Mouse (Mus musculus) limb, embryonic 15.5 days (tissue): ENCODE measurements around the gene Nle1. TPM values are rescaled to one million over a fixed set of nuclear protein-coding genes. Genes with fewer than 3 reads are reported as not detected.

Source experiments
- ATAC-seq: fragments of 200-750 bp; cut with Nextera tagmentation; 2 replicates; pipeline ENCODE4 v1.8.0; 2017; ENCODE audit warnings: low read depth, moderate TSS enrichment; ENCODE audit not compliant: insufficient number of reproducible peaks, low FRiP score, low TSS enrichment
- H3K27ac ChIP-seq: fragments of 300-500 bp; sonication (generic); 2 replicates; pipeline ENCODE4 v1.5.1; 2015; ENCODE audit warnings: moderate library complexity, mild to moderate bottlenecking, inconsistent platforms
- H3K27me3 ChIP-seq: fragments of 300-500 bp; sonication (generic); 2 replicates; pipeline ENCODE4 v1.6.1; 2015; ENCODE audit warnings: inconsistent platforms
- H3K36me3 ChIP-seq: fragments of 300-500 bp; sonication (generic); 2 replicates; pipeline ENCODE4 v1.6.1; 2015; ENCODE audit warnings: inconsistent platforms
- H3K4me1 ChIP-seq: fragments of 300-500 bp; sonication (generic); 2 replicates; pipeline ENCODE4 v1.6.1; 2015; ENCODE audit warnings: inconsistent platforms
- H3K4me2 ChIP-seq: fragments of 300-500 bp; sonication (generic); 2 replicates; pipeline ENCODE4 v1.6.1; 2015; ENCODE audit warnings: mild to moderate bottlenecking, inconsistent platforms
- H3K4me3 ChIP-seq: fragments of 300-500 bp; sonication (generic); 2 replicates; pipeline ENCODE4 v1.5.1; 2015; ENCODE audit warnings: mild to moderate bottlenecking, inconsistent platforms
- H3K9ac ChIP-seq: fragments of 300-500 bp; sonication (generic); 2 replicates; pipeline ENCODE4 v1.6.1; 2015; ENCODE audit warnings: inconsistent platforms
- H3K9me3 ChIP-seq: fragments of 300-500 bp; sonication (generic); 2 replicates; pipeline ENCODE4 v1.6.1; 2016; ENCODE audit warnings: inconsistent platforms
- WGBS: fragments of 180-500 bp; shearing (Covaris S2); methylation state at CpG from one replicate; pipeline ENCODE4 v1.1.7; 2015; 5-methylcytosine and 5-hydroxymethylcytosine counted together
- polyA plus RNA-seq: library from polyadenylated mRNA; unstranded; fragments of >200 nt; fragmentation: Nextera tagmentation; extraction: Ambion mirVana; gene quantifications from 2 replicates; pipeline ENCODE4 v1.2.1, GENCODE M21; 2015

Nle1 gene
- polyA plus RNA-seq, 1 experiment from 2014 or later = 32.4 TPM

DNA sequence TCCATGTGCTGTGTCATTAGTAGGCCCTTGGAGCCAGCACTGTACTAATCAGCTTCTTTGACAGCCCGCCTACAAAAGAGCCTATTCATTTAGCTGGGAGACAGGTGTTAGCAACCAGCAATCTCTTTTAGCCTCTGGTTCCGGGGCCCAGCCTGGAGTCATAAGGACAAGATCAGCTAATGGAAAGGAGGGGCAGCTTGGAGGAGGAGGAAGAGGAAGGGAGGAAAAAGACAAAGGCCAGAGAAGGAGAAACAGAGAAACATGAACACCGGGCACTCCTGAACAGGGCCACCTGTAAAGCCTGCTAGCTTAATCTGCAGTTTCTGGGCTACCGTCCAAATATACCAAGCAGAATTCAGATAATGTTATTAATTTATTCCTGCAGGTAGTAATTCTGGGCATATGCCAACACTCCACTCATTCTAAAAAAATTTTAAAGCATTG, 44.7 kb downstream of the Nle1 start:
- WGBS = 50% methylated on average over 4 of the region's 4 CpGs
- no peak for ATAC-seq
- Histone ChIP-seq H3K27me3 (no peaks in the 10 kb centered on the region), H3K4me2 (no peak overlapping the region), H3K9ac (no peak overlapping the region), H3K27ac (no peak overlapping the region), H3K9me3 (no peaks in the 10 kb centered on the region), H3K36me3 (no peaks in the 10 kb centered on the region), H3K4me1 (peaks cover 4% of the 10 kb centered on the region; the same call in 1 of the 2 replicates), H3K4me3 (no peak overlapping the region)

DNA sequence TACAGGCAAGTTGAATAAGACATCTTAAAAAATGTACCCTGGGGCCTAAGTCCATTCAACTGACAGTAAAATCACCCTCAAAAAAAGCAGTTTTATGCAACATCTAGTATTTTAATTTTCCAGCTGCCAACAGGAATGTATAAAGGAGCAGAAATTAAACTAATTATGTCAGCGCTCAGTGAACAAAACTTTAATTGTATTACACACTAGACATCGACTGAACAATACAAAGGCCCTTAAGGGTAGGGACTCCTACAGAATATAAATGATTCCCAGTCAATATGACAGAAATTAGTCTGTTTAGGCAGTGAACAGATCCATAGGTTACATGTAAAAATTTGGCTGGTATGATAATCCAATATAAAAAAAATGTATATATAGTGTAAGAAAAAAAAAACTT, 45.2 kb downstream of the Nle1 start:
- H3K4me3 ChIP-seq = no peak overlapping the region
- 65% methylated on average over 2 of the region's 2 CpGs for WGBS
- H3K9me3 ChIP-seq = no peaks in the 10 kb centered on the region
- no peak overlapping the region for H3K27ac ChIP-seq
- no peak for ATAC-seq
- H3K27me3 ChIP-seq = no peaks in the 10 kb centered on the region
- no peaks in the 10 kb centered on the region for H3K36me3 ChIP-seq
- H3K9ac ChIP-seq = no peak overlapping the region
- H3K4me1 ChIP-seq = peaks cover 4% of the 10 kb centered on the region; the same call in 1 of the 2 replicates
- H3K4me2 ChIP-seq = no peak overlapping the region

DNA sequence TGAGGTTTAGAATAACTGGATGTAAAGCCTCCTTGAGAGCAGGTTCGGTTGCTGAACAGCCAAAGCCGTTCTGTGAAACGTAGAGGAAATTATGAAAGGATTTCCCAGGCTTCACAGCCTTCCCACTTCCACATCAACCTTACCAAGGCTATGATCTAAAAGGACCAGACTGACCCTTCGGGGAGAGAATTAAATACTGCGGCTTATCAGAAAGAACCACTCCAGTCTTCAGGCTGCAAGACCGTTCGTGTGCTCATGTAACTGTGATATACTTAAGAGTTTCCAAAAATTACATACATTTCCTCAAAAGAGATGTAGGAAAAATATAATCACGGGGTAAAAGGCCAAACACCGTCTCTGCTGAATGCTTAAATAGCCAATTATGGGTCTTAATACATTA, 45.6 kb downstream of the Nle1 start:
- no peak for ATAC-seq
- Histone ChIP-seq H3K4me1 (peaks cover 4% of the 10 kb centered on the region; the same call in 1 of the 2 replicates), H3K9me3 (no peaks in the 10 kb centered on the region), H3K36me3 (no peaks in the 10 kb centered on the region), H3K27me3 (no peaks in the 10 kb centered on the region), H3K9ac (no peak overlapping the region), H3K4me2 (no peak overlapping the region), H3K4me3 (no peak overlapping the region), H3K27ac (no peak overlapping the region)
- 60% methylated on average over 9 of the region's 9 CpGs for WGBS

DNA sequence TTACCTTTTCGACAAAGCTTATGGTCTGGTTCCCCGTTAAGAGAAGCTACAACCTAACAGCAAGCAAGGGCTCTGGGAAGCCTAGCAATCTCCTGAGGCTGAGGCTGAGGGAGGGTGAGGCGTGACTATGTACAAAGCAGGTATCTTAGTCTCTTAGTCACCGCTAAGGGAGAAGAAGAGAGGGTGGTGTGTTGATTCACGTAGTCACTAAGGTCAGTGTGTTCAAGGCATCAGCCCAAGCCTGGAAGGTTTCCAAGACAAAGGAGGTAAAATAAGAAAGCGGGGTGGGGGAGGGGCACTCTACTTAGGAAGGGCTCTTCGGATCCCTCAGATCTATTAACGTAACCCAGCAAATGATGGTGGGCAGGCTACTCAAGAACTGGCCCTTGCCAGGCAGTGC, 46.7 kb downstream of the Nle1 start:
- Histone ChIP-seq H3K36me3 (no peaks in the 10 kb centered on the region), H3K9ac (no peak overlapping the region), H3K9me3 (no peaks in the 10 kb centered on the region), H3K27ac (no peak overlapping the region), H3K4me2 (no peak overlapping the region), H3K27me3 (no peaks in the 10 kb centered on the region), H3K4me1 (peaks cover 4% of the 10 kb centered on the region; the same call in 1 of the 2 replicates), H3K4me3 (no peak overlapping the region)
- ATAC-seq = no peak
- WGBS = 60% methylated on average over 8 of the region's 8 CpGs

DNA sequence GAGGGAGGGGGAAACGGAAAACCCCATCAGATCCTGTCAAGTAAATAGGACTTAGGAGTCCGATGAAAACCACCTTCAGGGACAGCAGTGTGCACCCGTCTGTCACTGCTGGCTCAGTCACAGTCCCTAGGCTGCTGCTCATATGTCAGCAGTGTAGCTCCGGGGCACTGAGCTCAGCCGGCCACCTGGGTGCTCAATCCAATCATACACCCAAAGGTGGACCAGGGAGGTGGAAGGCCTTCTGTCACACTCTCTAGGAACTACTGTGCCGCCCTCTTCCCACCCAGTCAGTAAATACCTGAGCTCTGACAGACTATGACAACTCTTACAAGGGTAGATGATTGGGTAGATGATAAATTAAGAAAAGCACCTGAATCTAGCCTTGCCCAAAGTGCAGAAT, 47.5 kb downstream of the Nle1 start:
- no peak overlapping the region for H3K4me3 ChIP-seq
- H3K36me3 ChIP-seq = no peaks in the 10 kb centered on the region
- no peak for ATAC-seq
- no peak overlapping the region for H3K9ac ChIP-seq
- H3K27ac ChIP-seq = no peak overlapping the region
- H3K4me1 ChIP-seq = peaks cover 4% of the 10 kb centered on the region; the same call in 1 of the 2 replicates
- WGBS = 78% methylated on average over 6 of the region's 6 CpGs
- H3K9me3 ChIP-seq = no peaks in the 10 kb centered on the region
- no peaks in the 10 kb centered on the region for H3K27me3 ChIP-seq
- H3K4me2 ChIP-seq = no peak overlapping the region

DNA sequence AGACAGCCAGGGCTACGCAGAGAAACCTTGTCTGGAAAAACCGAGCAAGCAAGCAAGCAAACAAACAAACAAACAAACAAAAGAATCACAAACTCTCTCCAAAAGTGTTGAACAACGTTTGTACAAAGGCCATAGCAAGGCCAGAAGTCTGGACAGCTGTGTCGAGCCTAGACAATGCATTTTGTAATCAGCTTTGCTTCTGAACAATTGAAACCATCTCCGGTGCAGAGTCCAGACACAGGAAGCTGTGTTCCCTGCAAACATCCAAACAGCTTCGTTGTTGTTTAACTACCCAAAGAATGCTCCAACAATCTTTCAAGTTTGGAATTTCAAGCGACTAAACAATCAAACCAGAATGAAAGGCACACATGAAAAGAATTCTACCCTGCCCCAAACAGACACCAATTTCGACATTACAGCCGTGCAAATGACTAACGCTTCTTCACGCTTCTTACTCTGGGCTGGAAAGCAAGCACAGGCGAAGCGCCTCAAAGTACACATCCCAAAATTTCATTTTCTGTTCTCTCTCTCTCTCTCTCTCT, 50.8 kb downstream of the Nle1 start:
- ATAC-seq = no peak
- H3K4me3 ChIP-seq = no peak overlapping the region
- 78% methylated on average over 13 of the region's 13 CpGs for WGBS
- no peaks in the 10 kb centered on the region for H3K27me3 ChIP-seq
- no peaks in the 10 kb centered on the region for H3K36me3 ChIP-seq
- H3K9ac ChIP-seq = no peak overlapping the region
- no peak overlapping the region for H3K4me2 ChIP-seq
- H3K4me1 ChIP-seq = no peaks in the 10 kb centered on the region
- no peak overlapping the region for H3K27ac ChIP-seq
- H3K9me3 ChIP-seq = no peaks in the 10 kb centered on the region

DNA sequence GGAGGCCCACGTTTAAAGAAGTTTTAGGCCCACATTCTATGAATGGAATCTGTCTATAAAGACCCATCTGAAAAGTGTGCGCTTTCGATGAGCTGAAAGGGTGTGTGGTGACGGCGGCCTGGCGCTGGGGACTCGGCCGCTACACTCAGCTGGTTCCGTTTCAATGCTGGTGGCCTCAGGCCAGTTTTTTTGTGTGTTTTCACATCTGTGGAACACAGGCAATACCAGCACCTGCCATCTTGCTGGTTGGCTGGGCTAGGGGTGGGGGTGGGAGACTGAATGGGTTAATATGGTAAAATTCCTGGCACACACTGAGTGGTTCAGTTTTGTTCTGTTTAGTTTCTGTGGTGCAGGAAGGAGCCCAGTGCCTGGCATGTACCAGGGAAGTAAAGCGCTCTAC, 52.2 kb downstream of the Nle1 start:
- H3K4me1 ChIP-seq = no peaks in the 10 kb centered on the region
- no peaks in the 10 kb centered on the region for H3K9me3 ChIP-seq
- H3K27me3 ChIP-seq = no peaks in the 10 kb centered on the region
- no peak overlapping the region for H3K27ac ChIP-seq
- no peak overlapping the region for H3K4me3 ChIP-seq
- no peaks in the 10 kb centered on the region for H3K36me3 ChIP-seq
- no peak overlapping the region for H3K4me2 ChIP-seq
- 63% methylated on average over 10 of the region's 10 CpGs for WGBS
- ATAC-seq = no peak
- H3K9ac ChIP-seq = no peak overlapping the region

DNA sequence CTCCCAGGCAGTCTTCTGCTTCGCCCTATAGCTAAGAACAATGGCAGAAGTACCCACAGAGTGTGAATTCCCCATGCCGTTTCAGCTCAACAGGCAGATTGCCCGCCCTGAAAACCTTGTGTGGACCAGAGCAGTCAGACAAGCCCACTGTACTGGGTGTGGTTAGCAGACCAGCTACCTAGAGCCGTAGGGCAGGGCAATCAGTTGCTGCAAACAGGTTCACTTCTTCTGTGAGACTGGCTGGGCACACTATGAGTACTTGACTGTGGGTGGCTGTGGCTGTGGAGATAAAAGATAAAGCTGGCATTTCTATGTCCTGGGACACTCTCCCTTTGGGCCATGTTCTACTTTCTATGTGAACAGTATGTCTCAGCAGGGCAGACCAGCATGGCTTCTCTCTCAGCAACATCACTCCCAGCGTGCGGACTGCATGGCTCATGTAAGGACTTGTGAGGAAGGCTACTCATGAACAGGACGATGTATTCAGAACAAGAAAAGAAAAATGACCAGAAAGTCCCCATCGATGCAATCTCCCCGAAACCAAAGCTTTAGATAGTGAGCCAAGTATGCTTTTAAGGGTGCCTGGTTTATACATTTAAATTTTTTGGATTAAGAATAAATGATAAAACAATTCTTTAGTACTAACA, 52.8 kb downstream of the Nle1 start:
- Histone ChIP-seq H3K27ac (no peak overlapping the region), H3K4me1 (0 out of 2 replicates have a peak, but pooled peaks cover 3% of the 10 kb centered on the region), H3K9me3 (no peaks in the 10 kb centered on the region), H3K4me2 (no peak overlapping the region), H3K4me3 (no peak overlapping the region), H3K27me3 (no peaks in the 10 kb centered on the region), H3K9ac (no peak overlapping the region), H3K36me3 (no peaks in the 10 kb centered on the region)
- WGBS = 78% methylated on average over 9 of the region's 9 CpGs
- no peak for ATAC-seq

DNA sequence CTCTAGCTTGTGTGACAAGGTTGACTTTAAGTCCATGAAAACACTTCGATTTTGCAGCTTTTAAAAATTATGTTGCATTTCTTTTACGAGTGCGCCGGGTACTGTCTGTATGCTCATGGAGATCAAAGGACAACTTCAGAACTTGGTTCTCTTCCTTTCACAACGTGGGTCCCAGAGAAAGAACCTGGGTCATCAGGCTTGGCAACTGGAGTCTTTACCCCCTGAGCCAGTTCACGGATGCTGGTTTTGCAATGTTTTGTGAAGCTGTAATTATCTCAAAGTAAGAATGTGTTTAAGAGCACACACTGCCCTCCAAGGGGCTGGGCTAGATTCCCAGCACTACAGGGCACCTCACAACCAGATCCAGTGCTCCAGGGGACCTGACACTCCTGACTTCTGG, 54.1 kb downstream of the Nle1 start:
- no peak overlapping the region for H3K4me2 ChIP-seq
- ATAC-seq = no peak
- 0 out of 2 replicates have a peak, but pooled peaks cover 7% of the 10 kb centered on the region for H3K4me1 ChIP-seq
- H3K27me3 ChIP-seq = no peaks in the 10 kb centered on the region
- no peak overlapping the region for H3K4me3 ChIP-seq
- no peaks in the 10 kb centered on the region for H3K9me3 ChIP-seq
- no peaks in the 10 kb centered on the region for H3K36me3 ChIP-seq
- H3K9ac ChIP-seq = no peak overlapping the region
- WGBS = 70% methylated on average over 6 of the region's 6 CpGs
- no peak overlapping the region for H3K27ac ChIP-seq

DNA sequence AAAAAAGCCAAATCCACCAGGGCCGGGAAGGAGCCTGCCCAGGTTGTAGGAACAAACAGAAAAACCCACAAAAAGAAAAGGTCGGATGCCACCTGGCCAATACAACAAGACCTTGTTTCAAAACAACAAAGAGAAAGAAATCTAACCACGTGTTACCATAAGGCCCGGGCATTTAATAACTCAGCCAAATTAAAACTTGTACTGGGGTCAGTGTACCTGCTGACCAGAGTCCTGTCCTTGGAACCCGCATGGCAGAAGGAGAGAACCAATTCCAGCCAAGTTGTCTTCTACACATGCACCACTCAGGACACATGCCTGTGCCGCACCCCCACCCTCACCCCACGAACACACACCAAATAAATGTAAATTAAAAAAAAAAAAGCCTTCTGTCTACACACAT, 55.3 kb downstream of the Nle1 start:
- WGBS = 84% methylated on average over 7 of the region's 7 CpGs
- H3K4me3 ChIP-seq = no peak overlapping the region
- H3K9ac ChIP-seq = no peak overlapping the region
- no peak overlapping the region for H3K27ac ChIP-seq
- no peaks in the 10 kb centered on the region for H3K27me3 ChIP-seq
- H3K4me1 ChIP-seq = 0 out of 2 replicates have a peak, but pooled peaks cover 7% of the 10 kb centered on the region
- no peaks in the 10 kb centered on the region for H3K36me3 ChIP-seq
- no peaks in the 10 kb centered on the region for H3K9me3 ChIP-seq
- no peak for ATAC-seq
- H3K4me2 ChIP-seq = no peak overlapping the region

DNA sequence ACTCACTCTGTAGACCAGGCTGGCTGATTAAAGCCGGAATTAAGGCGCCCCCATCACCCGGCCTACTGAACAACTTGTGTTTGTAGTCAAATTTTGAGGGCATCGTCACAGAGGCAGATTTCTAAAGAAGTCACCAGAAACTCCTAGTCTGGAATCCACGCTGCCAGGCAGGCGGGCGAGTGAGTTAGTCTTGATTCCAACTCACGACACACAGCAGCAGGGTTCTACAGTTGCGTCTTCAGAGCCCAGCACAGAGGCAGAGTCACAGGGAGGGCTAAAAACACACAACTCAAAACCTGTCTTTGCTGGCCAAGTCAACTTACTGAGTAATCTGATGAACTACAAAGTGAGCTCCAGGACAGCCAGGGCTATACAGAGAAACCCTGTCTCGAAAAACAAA, 55.7 kb downstream of the Nle1 start:
- no peak overlapping the region for H3K4me3 ChIP-seq
- no peaks in the 10 kb centered on the region for H3K36me3 ChIP-seq
- ATAC-seq = no peak
- no peak overlapping the region for H3K27ac ChIP-seq
- 78% methylated on average over 10 of the region's 10 CpGs for WGBS
- H3K27me3 ChIP-seq = no peaks in the 10 kb centered on the region
- H3K4me1 ChIP-seq = peaks cover 8% of the 10 kb centered on the region; the same call in 1 of the 2 replicates
- no peak overlapping the region for H3K9ac ChIP-seq
- no peak overlapping the region for H3K4me2 ChIP-seq
- no peaks in the 10 kb centered on the region for H3K9me3 ChIP-seq

DNA sequence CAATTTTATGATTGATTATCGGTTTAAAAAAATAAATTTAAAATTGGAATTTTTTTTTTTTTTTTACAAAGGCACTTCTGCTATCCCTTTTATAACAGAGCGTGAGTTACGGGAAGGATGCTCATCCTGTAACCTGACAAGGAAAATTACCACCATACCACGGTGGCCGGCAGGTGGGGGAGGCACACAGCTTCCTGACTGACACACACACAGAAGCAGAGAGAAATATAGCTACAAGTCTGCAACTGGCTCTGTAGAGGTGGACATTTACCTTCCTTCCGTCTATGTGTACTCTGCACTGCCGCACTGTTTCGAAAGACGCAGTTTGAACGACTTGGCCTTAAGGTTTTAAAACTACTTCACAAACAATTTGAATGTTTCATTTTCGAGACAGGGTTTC, 56.1 kb downstream of the Nle1 start:
- no peak overlapping the region for H3K4me2 ChIP-seq
- H3K9ac ChIP-seq = no peak overlapping the region
- 79% methylated on average over 11 of the region's 11 CpGs for WGBS
- H3K4me1 ChIP-seq = peaks cover 12% of the 10 kb centered on the region; the same call in 1 of the 2 replicates
- H3K4me3 ChIP-seq = no peak overlapping the region
- no peak for ATAC-seq
- no peaks in the 10 kb centered on the region for H3K27me3 ChIP-seq
- no peak overlapping the region for H3K27ac ChIP-seq
- no peaks in the 10 kb centered on the region for H3K9me3 ChIP-seq
- no peaks in the 10 kb centered on the region for H3K36me3 ChIP-seq
